Mouse (Mus musculus): ENCODE measurements around the gene Ercc8. TPM values are rescaled to one million over a fixed set of nuclear protein-coding genes. Genes with fewer than 3 reads are reported as not detected.

Gene Ercc8
- polyA plus RNA-seq, 1 experiment from 2014 or later: 19.4 TPM

DNA sequence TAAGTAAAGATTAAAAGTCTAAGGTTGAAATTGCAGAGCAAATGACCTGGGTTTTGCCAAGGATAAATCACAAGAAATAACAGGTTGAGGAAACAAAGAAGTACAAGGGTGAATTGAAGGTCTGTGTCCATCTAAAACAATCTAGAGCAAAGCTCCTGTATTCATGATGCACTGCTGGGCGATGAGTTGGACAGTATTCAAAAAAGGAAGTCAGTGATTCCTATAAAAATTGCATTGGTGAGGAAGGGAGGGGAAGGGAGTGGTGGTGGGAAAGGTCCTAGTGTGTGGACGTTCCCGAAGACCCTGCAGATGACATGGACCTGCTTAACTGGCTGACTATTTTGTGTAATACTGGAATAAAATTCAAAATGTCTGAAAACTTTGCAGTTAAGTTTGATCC, 6.1 kb downstream of the Ercc8 start:
- Histone ChIP-seq H3K27ac (ENCODE audit: low read depth) (no peak overlapping the region), H3K4me3 (ENCODE audit: low read depth, low read length) (no peak overlapping the region), H3K27me3 (replicated peaks; ENCODE audit: control insufficient read depth, insufficient read depth, low read length) (no peaks in the 10 kb centered on the region), H3K9ac (ENCODE audit: low read length) (no peak overlapping the region), H3K9me3 (ENCODE audit: control insufficient read depth, low read length) (no peaks in the 10 kb centered on the region), H3K4me1 (replicated peaks; ENCODE audit: control insufficient read depth, insufficient read depth, low read length) (peaks cover 2% of the 10 kb centered on the region; the same call in 1 of the 2 replicates), H3K4me2 (ENCODE audit: low read length) (no peak overlapping the region), H3K36me3 (ENCODE audit: control insufficient read depth, insufficient read depth, low read length) (peaks cover 9% of the 10 kb centered on the region)
- 85% methylated on average over 3 of the region's 3 CpGs for WGBS
- DNase-seq (ENCODE audit: low spot score): no peak
- no peak for ATAC-seq (replicated peaks; ENCODE audit: low FRiP score, low TSS enrichment, low read depth)

DNA sequence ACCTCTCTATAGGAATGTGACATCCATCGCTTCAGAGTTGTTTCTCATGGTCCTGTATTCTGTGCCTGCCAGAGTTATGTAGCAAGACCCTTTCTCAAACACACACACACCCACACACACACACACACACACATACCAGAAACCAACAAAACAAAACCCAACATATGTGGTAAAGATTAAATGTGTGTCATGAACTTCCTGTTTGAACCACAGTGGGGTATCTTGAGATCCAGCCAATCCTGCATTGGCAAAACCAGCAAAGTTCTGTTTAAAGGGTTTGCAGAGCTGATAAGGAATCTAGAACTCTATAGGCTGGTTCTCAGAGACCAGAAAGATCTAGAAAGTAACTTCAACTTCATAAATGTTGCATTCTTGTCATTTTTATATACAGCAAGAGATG, 11.5 kb downstream of the Ercc8 start:
- WGBS: 97% methylated on average over 1 of the region's 1 CpGs
- Histone ChIP-seq H3K9ac (ENCODE audit: low read length) (no peak overlapping the region), H3K4me2 (ENCODE audit: low read length) (no peak overlapping the region), H3K27ac (ENCODE audit: low read depth) (no peak overlapping the region), H3K4me1 (replicated peaks; ENCODE audit: control insufficient read depth, insufficient read depth, low read length) (no peaks in the 10 kb centered on the region), H3K27me3 (replicated peaks; ENCODE audit: control insufficient read depth, insufficient read depth, low read length) (no peaks in the 10 kb centered on the region), H3K9me3 (ENCODE audit: control insufficient read depth, low read length) (no peaks in the 10 kb centered on the region), H3K4me3 (ENCODE audit: low read depth, low read length) (no peak overlapping the region), H3K36me3 (ENCODE audit: control insufficient read depth, insufficient read depth, low read length) (peaks cover 46% of the 10 kb centered on the region)
- ATAC-seq (replicated peaks; ENCODE audit: low FRiP score, low TSS enrichment, low read depth) (no peak), DNase-seq (ENCODE audit: low spot score) (no peak)

DNA sequence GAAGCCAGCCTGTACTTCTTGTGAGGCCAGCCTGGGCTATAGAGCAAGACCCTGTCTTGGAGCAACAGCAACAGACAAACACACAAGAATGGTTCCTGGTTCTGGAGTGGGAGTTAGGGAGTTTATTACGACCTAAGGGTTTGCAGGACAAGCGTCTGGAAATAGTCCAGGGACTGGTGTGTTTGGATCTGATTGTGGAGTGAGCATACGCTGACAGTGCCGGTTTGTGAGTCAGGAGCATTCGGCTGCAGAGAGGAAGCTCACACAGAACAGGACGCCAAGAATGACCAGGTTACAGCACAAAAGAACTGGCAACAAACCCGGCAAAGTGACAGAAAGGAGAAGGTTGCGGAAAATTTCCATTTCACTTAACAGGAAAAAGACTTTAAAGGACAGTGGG, 12.0 kb downstream of the Ercc8 start:
- H3K9ac ChIP-seq (ENCODE audit: low read length): no peak overlapping the region
- no peak overlapping the region for H3K4me3 ChIP-seq (ENCODE audit: low read depth, low read length)
- no peak overlapping the region for H3K27ac ChIP-seq (ENCODE audit: low read depth)
- no peaks in the 10 kb centered on the region for H3K4me1 ChIP-seq (replicated peaks; ENCODE audit: control insufficient read depth, insufficient read depth, low read length)
- no peak for ATAC-seq (replicated peaks; ENCODE audit: low FRiP score, low TSS enrichment, low read depth)
- no peaks in the 10 kb centered on the region for H3K9me3 ChIP-seq (ENCODE audit: control insufficient read depth, low read length)
- DNase-seq (ENCODE audit: low spot score): no peak
- H3K27me3 ChIP-seq (replicated peaks; ENCODE audit: control insufficient read depth, insufficient read depth, low read length): no peaks in the 10 kb centered on the region
- H3K36me3 ChIP-seq (ENCODE audit: control insufficient read depth, insufficient read depth, low read length): peaks cover 48% of the 10 kb centered on the region
- 84% methylated on average over 8 of the region's 8 CpGs for WGBS
- no peak overlapping the region for H3K4me2 ChIP-seq (ENCODE audit: low read length)

DNA sequence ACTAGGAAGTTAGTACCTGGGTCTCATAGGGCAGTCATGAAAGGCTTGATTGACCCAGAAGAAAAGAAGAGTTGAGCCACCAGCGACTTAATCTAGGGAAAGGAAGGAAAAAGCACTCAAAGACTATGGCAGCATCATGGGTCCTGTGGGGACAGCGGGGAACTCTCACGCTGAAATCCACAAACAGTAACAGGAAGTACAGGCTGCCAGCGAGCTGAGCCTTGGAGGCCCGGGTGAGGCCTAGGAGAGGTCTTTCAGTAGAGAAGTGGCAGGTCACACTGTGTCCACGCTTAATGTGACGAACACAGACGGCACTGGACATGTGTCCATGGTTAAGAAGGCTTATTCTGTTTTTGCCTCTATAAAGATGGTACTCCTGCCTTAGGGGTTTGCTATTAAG, 21.1 kb downstream of the Ercc8 start:
- WGBS: 82% methylated on average over 8 of the region's 8 CpGs
- peaks cover 65% of the 10 kb centered on the region for H3K36me3 ChIP-seq (ENCODE audit: control insufficient read depth, insufficient read depth, low read length)
- H3K4me2 ChIP-seq (ENCODE audit: low read length): no peak overlapping the region
- H3K27me3 ChIP-seq (replicated peaks; ENCODE audit: control insufficient read depth, insufficient read depth, low read length): no peaks in the 10 kb centered on the region
- no peak overlapping the region for H3K4me3 ChIP-seq (ENCODE audit: low read depth, low read length)
- ATAC-seq (replicated peaks; ENCODE audit: low FRiP score, low TSS enrichment, low read depth) (no peak), DNase-seq (ENCODE audit: low spot score) (no peak)
- H3K9ac ChIP-seq (ENCODE audit: low read length): no peak overlapping the region
- H3K9me3 ChIP-seq (ENCODE audit: control insufficient read depth, low read length): no peaks in the 10 kb centered on the region
- H3K27ac ChIP-seq (ENCODE audit: low read depth): no peak overlapping the region
- no peaks in the 10 kb centered on the region for H3K4me1 ChIP-seq (replicated peaks; ENCODE audit: control insufficient read depth, insufficient read depth, low read length)

DNA sequence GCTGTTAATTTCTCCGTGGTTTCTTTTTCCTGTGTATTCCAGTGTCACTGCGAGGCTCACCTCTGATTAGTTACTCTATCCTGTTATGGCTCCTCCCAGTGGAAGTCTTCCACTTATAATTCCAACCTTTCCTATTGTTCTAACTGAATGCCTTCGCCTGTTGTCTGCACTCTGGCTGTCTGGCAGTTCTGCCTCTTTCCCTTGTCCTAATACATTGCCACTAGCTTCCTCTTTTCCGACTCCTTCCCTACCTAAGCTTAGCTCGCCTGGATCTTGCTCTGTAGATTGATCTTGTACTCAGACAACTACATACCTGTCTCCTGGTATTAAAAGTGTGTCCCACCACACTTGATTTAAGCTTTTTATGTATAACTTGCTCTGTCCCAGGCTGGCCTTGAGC, 22.3 kb downstream of the Ercc8 start:
- no peaks in the 10 kb centered on the region for H3K9me3 ChIP-seq (ENCODE audit: control insufficient read depth, low read length)
- H3K36me3 ChIP-seq (ENCODE audit: control insufficient read depth, insufficient read depth, low read length): peaks cover 68% of the 10 kb centered on the region
- H3K4me3 ChIP-seq (ENCODE audit: low read depth, low read length): no peak overlapping the region
- no peaks in the 10 kb centered on the region for H3K27me3 ChIP-seq (replicated peaks; ENCODE audit: control insufficient read depth, insufficient read depth, low read length)
- no peak overlapping the region for H3K27ac ChIP-seq (ENCODE audit: low read depth)
- ATAC-seq (replicated peaks; ENCODE audit: low FRiP score, low TSS enrichment, low read depth) (no peak), DNase-seq (ENCODE audit: low spot score) (no peak)
- 81% methylated on average over 5 of the region's 5 CpGs for WGBS
- H3K9ac ChIP-seq (ENCODE audit: low read length): no peak overlapping the region
- H3K4me1 ChIP-seq (replicated peaks; ENCODE audit: control insufficient read depth, insufficient read depth, low read length): no peaks in the 10 kb centered on the region
- H3K4me2 ChIP-seq (ENCODE audit: low read length): no peak overlapping the region

DNA sequence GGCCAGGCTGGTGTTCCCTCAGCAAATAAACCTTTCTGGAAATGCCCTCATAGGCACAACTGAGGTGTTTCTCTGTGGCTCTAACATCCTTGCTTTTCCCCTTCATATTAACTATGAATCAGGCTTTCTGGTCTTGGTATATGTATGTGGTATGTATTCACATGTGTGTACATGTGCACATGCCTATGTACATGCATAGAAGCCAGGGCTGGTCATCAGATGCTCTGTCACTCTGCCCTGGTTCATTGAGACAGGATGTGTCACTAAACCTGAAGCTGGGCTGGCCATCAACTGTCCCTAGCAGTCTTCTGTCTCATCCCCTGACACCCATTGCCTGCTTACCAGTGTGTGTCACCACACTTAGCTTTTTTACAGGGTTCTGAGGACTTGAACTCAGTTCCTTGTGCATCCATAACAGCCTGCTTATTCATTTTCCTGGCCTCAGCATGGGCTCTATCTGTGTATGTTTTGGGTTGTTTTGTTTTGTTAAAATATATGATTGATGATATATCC, 26.3 kb downstream of the Ercc8 start:
- Histone ChIP-seq H3K9me3 (ENCODE audit: control insufficient read depth, low read length) (no peaks in the 10 kb centered on the region), H3K4me1 (replicated peaks; ENCODE audit: control insufficient read depth, insufficient read depth, low read length) (no peaks in the 10 kb centered on the region), H3K4me3 (ENCODE audit: low read depth, low read length) (no peak overlapping the region), H3K4me2 (ENCODE audit: low read length) (no peak overlapping the region), H3K27me3 (replicated peaks; ENCODE audit: control insufficient read depth, insufficient read depth, low read length) (no peaks in the 10 kb centered on the region), H3K36me3 (ENCODE audit: control insufficient read depth, insufficient read depth, low read length) (peaks cover 61% of the 10 kb centered on the region), H3K9ac (ENCODE audit: low read length) (no peak overlapping the region), H3K27ac (ENCODE audit: low read depth) (no peak overlapping the region)
- ATAC-seq (replicated peaks; ENCODE audit: low FRiP score, low TSS enrichment, low read depth): no peak
- DNase-seq (ENCODE audit: low spot score): no peak

DNA sequence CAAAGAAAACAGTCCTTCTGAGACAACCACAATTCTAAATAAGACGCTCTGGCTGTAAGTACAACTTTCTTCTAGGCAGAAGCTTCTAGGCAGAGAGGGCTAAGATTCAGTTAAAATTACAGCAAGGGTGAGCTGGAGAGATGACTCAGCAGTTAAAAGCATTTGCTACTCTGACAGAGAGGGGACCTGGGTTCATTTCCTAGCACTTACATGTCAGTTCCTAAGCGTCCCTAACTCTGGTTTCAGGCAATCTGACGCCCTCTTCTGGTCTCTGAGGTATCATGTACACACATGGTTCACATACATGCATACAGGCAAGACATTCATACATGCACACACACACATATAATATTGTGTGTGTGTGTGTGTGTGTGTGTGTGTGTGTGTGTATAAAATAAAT, 27.0 kb downstream of the Ercc8 start:
- WGBS: 94% methylated on average over 3 of the region's 3 CpGs
- no peak for ATAC-seq (replicated peaks; ENCODE audit: low FRiP score, low TSS enrichment, low read depth)

DNA sequence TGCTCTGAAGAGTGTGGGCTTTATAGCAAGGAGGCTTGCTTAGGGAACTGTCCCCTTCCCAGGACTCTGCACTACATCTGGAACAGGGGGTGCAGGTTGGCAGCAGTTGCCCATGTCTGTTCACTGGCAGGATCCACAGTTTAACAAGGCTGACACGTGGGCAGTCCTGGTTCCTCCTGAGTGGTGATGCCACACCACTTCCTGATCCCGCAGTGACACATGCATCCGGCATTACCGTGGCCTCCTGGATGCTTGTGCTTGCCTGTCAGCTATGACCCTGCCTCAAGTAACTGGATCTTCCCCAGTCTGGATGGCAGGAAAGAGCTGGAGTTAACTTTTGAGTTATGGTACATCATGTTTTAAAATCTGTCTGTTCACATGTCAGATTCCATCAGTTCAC, 29.5 kb downstream of the Ercc8 start:
- no peaks in the 10 kb centered on the region for H3K27me3 ChIP-seq (replicated peaks; ENCODE audit: control insufficient read depth, insufficient read depth, low read length)
- WGBS: 90% methylated on average over 4 of the region's 4 CpGs
- no peak overlapping the region for H3K27ac ChIP-seq (ENCODE audit: low read depth)
- H3K4me3 ChIP-seq (ENCODE audit: low read depth, low read length): no peak overlapping the region
- no peak for DNase-seq (ENCODE audit: low spot score)
- H3K9me3 ChIP-seq (ENCODE audit: control insufficient read depth, low read length): no peaks in the 10 kb centered on the region
- H3K4me2 ChIP-seq (ENCODE audit: low read length): no peak overlapping the region
- H3K36me3 ChIP-seq (ENCODE audit: control insufficient read depth, insufficient read depth, low read length): peaks cover 43% of the 10 kb centered on the region
- no peaks in the 10 kb centered on the region for H3K4me1 ChIP-seq (replicated peaks; ENCODE audit: control insufficient read depth, insufficient read depth, low read length)
- no peak overlapping the region for H3K9ac ChIP-seq (ENCODE audit: low read length)
- ATAC-seq (replicated peaks; ENCODE audit: low FRiP score, low TSS enrichment, low read depth): no peak

More for the DNA sequence above, 27.0 kb downstream of the Ercc8 start:
- Histone ChIP-seq H3K4me2 (ENCODE audit: low read length) (no peak overlapping the region), H3K36me3 (ENCODE audit: control insufficient read depth, insufficient read depth, low read length) (peaks cover 60% of the 10 kb centered on the region), H3K4me3 (ENCODE audit: low read depth, low read length) (no peak overlapping the region), H3K4me1 (replicated peaks; ENCODE audit: control insufficient read depth, insufficient read depth, low read length) (no peaks in the 10 kb centered on the region), H3K27me3 (replicated peaks; ENCODE audit: control insufficient read depth, insufficient read depth, low read length) (no peaks in the 10 kb centered on the region), H3K27ac (ENCODE audit: low read depth) (no peak overlapping the region), H3K9me3 (ENCODE audit: control insufficient read depth, low read length) (no peaks in the 10 kb centered on the region), H3K9ac (ENCODE audit: low read length) (no peak overlapping the region)
- DNase-seq (ENCODE audit: low spot score): no peak

DNA sequence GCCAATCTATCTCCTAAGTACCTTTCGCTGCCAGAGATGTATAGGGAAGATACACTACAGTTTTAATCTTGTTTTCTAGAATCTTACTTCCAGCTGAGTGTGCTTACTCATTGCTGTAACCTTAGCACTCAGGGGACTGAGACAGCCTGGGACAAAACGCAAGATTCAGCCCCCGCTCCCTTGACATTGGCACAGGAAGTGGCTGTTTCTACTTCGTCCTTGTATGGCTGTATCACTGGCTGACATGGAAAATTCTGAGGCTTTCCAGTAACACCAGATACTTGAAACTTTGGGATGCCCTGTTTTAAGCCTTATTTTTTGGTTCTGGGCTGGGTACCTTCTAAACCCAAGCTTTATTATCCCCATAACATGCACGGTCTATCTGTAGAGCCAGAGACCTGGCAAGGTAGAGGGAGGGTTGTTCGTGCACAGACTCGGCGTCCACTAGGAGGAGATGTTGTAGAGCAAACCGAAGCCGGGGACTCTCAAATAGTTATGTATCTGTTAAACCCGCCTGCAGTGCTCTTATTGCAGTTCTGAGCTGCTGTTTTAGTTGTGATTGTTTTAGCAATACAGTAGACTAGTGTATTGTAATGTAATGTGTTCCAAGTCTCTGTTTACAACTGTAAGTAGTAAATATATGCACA, 32.7 kb downstream of the Ercc8 start:
- no peak overlapping the region for H3K4me3 ChIP-seq (ENCODE audit: low read depth, low read length)
- no peak; the same call in 1 of the 2 replicates for ATAC-seq (replicated peaks; ENCODE audit: low FRiP score, low TSS enrichment, low read depth)
- H3K27me3 ChIP-seq (replicated peaks; ENCODE audit: control insufficient read depth, insufficient read depth, low read length): no peaks in the 10 kb centered on the region
- peak; percentile 74 for DNase-seq (ENCODE audit: low spot score)
- 52% methylated on average over 11 of the region's 11 CpGs for WGBS
- H3K4me1 ChIP-seq (replicated peaks; ENCODE audit: control insufficient read depth, insufficient read depth, low read length): no peaks in the 10 kb centered on the region
- H3K27ac ChIP-seq (ENCODE audit: low read depth): no peak overlapping the region
- peaks cover 34% of the 10 kb centered on the region for H3K36me3 ChIP-seq (ENCODE audit: control insufficient read depth, insufficient read depth, low read length)
- no peak overlapping the region for H3K4me2 ChIP-seq (ENCODE audit: low read length)
- H3K9ac ChIP-seq (ENCODE audit: low read length): no peak overlapping the region
- H3K9me3 ChIP-seq (ENCODE audit: control insufficient read depth, low read length): no peaks in the 10 kb centered on the region

All from intestine, embryonic 14.5 days (tissue).